Mouse (Mus musculus): Measurements from ENCODE around the gene Tomm40l. TPM values are rescaled to one million over a fixed set of nuclear protein-coding genes. Genes with fewer than 3 reads are reported as not detected.
"Not testable (repeated sequence)": the region's sequence is repeated elsewhere in the genome, so short reads cannot be mapped to it uniquely, and the experiment has no call there.

Gene Tomm40l
- polyA plus RNA-seq, 1 experiment from 2014 or later: 33.3 TPM

DNA sequence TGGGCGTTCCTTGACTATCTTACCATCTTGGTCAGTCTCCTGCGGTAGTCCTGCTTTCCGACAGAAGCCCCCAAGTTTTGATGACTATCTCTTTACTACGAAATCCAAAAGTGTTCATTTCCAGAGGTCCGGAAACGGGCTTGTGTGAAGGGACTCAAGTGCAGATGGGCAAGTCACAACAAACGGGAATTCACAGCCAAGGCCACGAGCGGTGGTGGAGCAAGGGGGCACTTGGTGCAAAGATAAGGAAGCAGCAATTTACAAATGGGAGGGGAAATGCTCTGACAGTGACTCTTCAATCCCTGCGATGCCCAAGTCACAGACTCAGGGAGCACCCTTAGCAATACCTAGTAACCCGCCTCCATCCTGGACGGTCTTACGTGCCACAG, 25.1 kb upstream of the Tomm40l start:
- peak overlapping the region; percentile 92 for H3K27ac ChIP-seq (replicated peaks)
- peaks cover 64% of the 10 kb centered on the region for H3K4me1 ChIP-seq
- H3K36me3 ChIP-seq (replicated peaks): peaks cover 31% of the 10 kb centered on the region
- WGBS: 12% methylated on average over 13 of the region's 13 CpGs
- peak overlapping the region; percentile 84 for H3K4me3 ChIP-seq
- no peaks in the 10 kb centered on the region for H3K27me3 ChIP-seq (replicated peaks; ENCODE audit: low read depth, poor library complexity, severe bottlenecking)
- H3K9me3 ChIP-seq: no peaks in the 10 kb centered on the region
- DNase-seq (ENCODE audit: low spot score): no peak

GRCm38 (mm10) chr1:171246709-171247452, 24.6 kb upstream of the Tomm40l start:
- Histone ChIP-seq H3K4me3 (peak overlapping the region; percentile 84), H3K4me1 (peaks cover 58% of the 10 kb centered on the region), H3K27me3 (replicated peaks; ENCODE audit: low read depth, poor library complexity, severe bottlenecking) (no peaks in the 10 kb centered on the region), H3K27ac (replicated peaks) (peak overlapping the region; percentile 92), H3K36me3 (replicated peaks) (peaks cover 36% of the 10 kb centered on the region), H3K9me3 (no peaks in the 10 kb centered on the region)
- peak; percentile 99 for DNase-seq (ENCODE audit: low spot score)
- under 1% methylated on average over 41 of the region's 41 CpGs for WGBS

DNA sequence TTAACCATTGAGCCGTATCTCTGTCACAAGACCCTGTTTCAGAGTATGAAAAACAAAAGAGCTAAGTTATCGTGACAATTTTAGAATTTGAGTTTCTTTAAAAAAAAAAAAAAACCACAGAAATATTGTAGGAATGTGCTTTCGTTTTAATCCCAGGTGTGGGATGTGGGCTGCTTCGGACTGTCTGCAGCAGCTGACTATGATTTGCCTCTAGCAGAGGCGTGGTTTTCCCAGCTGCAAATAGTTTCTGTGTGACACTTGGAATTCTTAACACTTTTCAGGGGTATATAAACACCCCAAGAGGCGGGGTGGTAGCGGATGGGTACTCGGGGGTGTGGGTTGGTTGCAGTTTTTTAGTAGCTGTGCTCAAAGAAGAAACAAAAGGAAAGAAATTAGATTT, 23.0 kb upstream of the Tomm40l start:
- 89% methylated on average over 8 of the region's 8 CpGs for WGBS
- H3K4me1 ChIP-seq: peaks cover 43% of the 10 kb centered on the region
- no peaks in the 10 kb centered on the region for H3K27me3 ChIP-seq (replicated peaks; ENCODE audit: low read depth, poor library complexity, severe bottlenecking)
- no peak overlapping the region for H3K27ac ChIP-seq (replicated peaks)
- H3K36me3 ChIP-seq (replicated peaks): peaks cover 52% of the 10 kb centered on the region
- no peak overlapping the region for H3K4me3 ChIP-seq
- no peaks in the 10 kb centered on the region for H3K9me3 ChIP-seq
- no peak for DNase-seq (ENCODE audit: low spot score)

DNA sequence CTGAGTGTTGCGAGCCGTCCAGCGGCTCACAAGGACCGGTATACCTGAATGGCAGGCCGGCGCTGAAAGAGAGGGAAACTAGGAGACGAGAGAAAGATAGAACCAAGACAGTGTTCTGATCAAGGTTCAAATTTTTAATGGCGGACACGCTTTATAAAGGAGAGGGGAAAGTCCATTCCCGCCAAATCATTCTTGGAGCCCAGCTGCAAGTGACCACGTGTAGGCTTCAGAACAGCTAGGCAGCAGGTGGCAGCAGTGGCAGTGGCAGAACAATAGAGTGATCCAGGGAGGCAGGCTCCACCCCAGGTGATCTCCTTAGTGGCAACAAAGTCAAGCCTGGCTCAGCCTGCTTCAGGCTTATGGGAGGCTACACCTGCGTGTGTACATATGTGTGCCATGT, 19.6 kb upstream of the Tomm40l start:
- not testable (repeated sequence) for H3K27me3 ChIP-seq (replicated peaks; ENCODE audit: low read depth, poor library complexity, severe bottlenecking); DNase-seq (ENCODE audit: low spot score); H3K27ac ChIP-seq (replicated peaks); H3K4me3 ChIP-seq; H3K9me3 ChIP-seq
- H3K36me3 ChIP-seq (replicated peaks): peaks cover 86% of the 10 kb centered on the region
- WGBS: 86% methylated on average over 12 of the region's 12 CpGs
- peaks cover 14% of the 10 kb centered on the region for H3K4me1 ChIP-seq

DNA sequence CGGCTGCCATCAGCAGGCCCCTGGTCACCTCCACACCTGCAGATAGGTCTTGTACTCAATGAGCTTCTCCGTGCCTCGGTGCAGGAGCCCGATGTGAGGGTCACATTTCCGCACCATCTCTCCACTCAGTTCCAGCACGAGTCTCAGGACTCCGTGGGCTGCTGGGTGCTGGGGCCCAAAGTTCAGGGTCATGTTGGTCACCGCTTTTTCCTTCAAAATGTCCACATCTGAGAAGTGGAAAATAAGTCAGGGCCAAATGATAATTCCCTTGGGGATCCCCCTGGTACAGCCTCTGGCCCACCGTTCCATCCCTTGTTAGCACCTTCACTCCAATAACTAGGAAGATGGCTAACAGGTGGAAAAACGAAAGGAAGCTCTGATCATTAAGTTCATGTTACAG, 18.6 kb upstream of the Tomm40l start:
- 89% methylated on average over 10 of the region's 10 CpGs for WGBS
- no peaks in the 10 kb centered on the region for H3K9me3 ChIP-seq
- H3K36me3 ChIP-seq (replicated peaks): peaks cover 96% of the 10 kb centered on the region
- no peak overlapping the region for H3K27ac ChIP-seq (replicated peaks)
- no peaks in the 10 kb centered on the region for H3K27me3 ChIP-seq (replicated peaks; ENCODE audit: low read depth, poor library complexity, severe bottlenecking)
- no peak overlapping the region for H3K4me3 ChIP-seq
- DNase-seq (ENCODE audit: low spot score): no peak
- peaks cover 9% of the 10 kb centered on the region for H3K4me1 ChIP-seq

- Histone ChIP-seq H3K27me3 (replicated peaks; ENCODE audit: low read depth, poor library complexity, severe bottlenecking) (no peaks in the 10 kb centered on the region), H3K27ac (replicated peaks) (no peak overlapping the region), H3K4me3 (no peak overlapping the region), H3K9me3 (no peaks in the 10 kb centered on the region), H3K4me1 (0 out of 2 replicates have a peak, but pooled peaks cover 2% of the 10 kb centered on the region), H3K36me3 (replicated peaks) (peaks cover 97% of the 10 kb centered on the region)
- WGBS: 79% methylated on average over 15 of the region's 15 CpGs
- no peak for DNase-seq (ENCODE audit: low spot score)
Observed at GRCm38 (mm10) chr1:171239992-171240744, 17.9 kb upstream of the Tomm40l start.

- no peak overlapping the region for H3K4me3 ChIP-seq
- WGBS: 74% methylated on average over 14 of the region's 14 CpGs
- no peaks in the 10 kb centered on the region for H3K27me3 ChIP-seq (replicated peaks; ENCODE audit: low read depth, poor library complexity, severe bottlenecking)
- peaks cover 4% of the 10 kb centered on the region; the same call in 1 of the 2 replicates for H3K4me1 ChIP-seq
- H3K27ac ChIP-seq (replicated peaks): no peak overlapping the region
- H3K9me3 ChIP-seq: no peaks in the 10 kb centered on the region
- peaks cover 100% of the 10 kb centered on the region for H3K36me3 ChIP-seq (replicated peaks)
- peak; percentile 72 for DNase-seq (ENCODE audit: low spot score)
Observed at GRCm38 (mm10) chr1:171238463-171238862, 16.1 kb upstream of the Tomm40l start.

DNA sequence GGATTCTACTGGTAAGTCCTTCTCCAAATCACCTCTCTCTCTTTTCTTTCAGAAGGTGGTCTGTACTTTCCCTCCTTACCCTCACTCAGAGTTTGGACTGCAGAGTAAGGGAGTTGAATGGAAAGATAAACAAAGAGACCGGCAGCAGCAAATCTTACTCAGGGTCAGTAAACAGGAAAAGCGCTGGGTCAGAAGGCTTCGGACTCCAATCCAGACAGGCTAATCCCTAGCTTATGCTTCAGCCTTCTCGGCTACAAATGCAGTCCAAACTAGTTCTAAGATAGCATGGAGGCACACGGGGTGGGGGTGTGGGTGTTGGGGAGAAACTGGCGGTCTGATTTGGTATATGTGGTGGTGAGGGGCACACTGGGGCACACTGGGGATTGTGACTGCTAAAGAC, 15.1 kb upstream of the Tomm40l start:
- Histone ChIP-seq H3K27ac (replicated peaks) (no peak overlapping the region), H3K27me3 (replicated peaks; ENCODE audit: low read depth, poor library complexity, severe bottlenecking) (no peaks in the 10 kb centered on the region), H3K4me3 (no peak overlapping the region), H3K9me3 (no peaks in the 10 kb centered on the region), H3K36me3 (replicated peaks) (peaks cover 94% of the 10 kb centered on the region), H3K4me1 (peaks cover 7% of the 10 kb centered on the region; the same call in 1 of the 2 replicates)
- 84% methylated on average over 6 of the region's 6 CpGs for WGBS
- DNase-seq (ENCODE audit: low spot score): no peak

DNA sequence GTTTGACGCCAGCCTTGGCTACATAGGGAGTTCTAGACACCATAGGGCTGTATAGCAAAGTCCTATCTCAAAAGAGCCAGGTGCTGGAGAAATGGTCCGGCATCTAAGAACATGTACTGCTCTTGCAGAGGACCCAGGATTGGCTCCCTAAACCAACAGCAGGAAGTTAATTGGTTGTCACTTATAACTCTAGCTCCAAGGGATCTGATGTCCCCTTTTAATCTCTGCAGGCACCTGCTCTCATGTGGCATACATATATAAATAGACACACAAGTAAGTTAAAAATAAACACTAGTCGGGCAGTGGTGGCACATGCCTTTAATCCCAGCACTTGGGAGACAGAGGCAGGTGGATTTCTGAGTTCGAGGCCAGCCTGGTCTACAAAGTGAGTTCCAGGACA, 13.5 kb upstream of the Tomm40l start:
- Histone ChIP-seq H3K27ac (replicated peaks) (no peak overlapping the region), H3K4me1 (peaks cover 17% of the 10 kb centered on the region), H3K36me3 (replicated peaks) (peaks cover 77% of the 10 kb centered on the region), H3K27me3 (replicated peaks; ENCODE audit: low read depth, poor library complexity, severe bottlenecking) (no peaks in the 10 kb centered on the region), H3K4me3 (no peak overlapping the region), H3K9me3 (no peaks in the 10 kb centered on the region)
- no peak for DNase-seq (ENCODE audit: low spot score)
- WGBS: 91% methylated on average over 4 of the region's 4 CpGs

DNA sequence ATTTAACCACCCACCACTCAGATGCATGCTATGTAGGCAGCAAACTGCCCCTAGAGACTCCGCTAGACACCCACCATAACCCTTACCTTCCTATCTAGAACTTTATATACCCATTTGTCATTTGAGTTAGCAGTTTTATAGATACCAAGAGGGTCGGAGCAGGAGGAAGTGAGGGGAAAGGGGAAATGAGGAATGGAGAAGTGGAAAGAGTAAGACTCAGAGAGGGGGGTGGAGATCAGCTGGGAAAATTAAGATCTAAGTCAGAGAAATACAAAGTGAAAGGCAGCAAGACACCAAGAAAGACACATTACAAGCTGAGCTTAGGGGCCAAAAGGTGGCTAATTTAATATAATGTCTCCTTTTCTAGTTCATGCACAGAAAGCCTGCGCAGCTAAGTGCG, 12.2 kb upstream of the Tomm40l start:
- Histone ChIP-seq H3K4me1 (peaks cover 28% of the 10 kb centered on the region), H3K9me3 (no peaks in the 10 kb centered on the region), H3K27me3 (replicated peaks; ENCODE audit: low read depth, poor library complexity, severe bottlenecking) (no peaks in the 10 kb centered on the region), H3K27ac (replicated peaks) (no peak overlapping the region), H3K36me3 (replicated peaks) (peaks cover 65% of the 10 kb centered on the region), H3K4me3 (no peak overlapping the region)
- no peak for DNase-seq (ENCODE audit: low spot score)
- 92% methylated on average over 4 of the region's 4 CpGs for WGBS

DNA sequence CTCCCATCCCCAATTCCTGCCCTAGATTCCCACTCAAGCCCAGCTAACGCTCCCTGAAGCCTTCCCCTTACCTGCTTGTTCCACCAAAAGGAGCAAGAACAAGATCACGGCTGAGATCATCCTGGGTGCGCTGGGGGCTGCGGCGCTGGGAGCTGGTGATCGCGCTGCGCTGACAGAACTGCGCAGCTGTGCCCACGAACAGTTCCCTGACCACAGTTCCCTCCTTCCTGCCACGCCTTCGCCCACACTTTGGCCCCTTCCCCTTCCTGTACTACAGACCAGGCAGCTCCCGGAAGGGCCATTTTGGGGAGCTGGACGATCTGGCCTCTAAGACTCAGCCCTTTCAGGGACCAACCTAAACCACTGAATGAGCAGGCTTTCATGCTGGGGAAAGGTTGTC, 11.8 kb upstream of the Tomm40l start, which contains the start of gene Fcer1g:
Fcer1g (minus strand) TSS at position 240 of the 400 bp plus-strand sequence.
- no peak within 1 kb of the TSS for H3K4me3 ChIP-seq
- DNase-seq (ENCODE audit: low spot score): no peak
- H3K9me3 ChIP-seq: no peaks in the 10 kb centered on the region
- H3K27ac ChIP-seq (replicated peaks): no peak within 1 kb of the TSS
- peaks cover 60% of the 10 kb centered on the region for H3K36me3 ChIP-seq (replicated peaks)
- 91% methylated on average over 14 of the region's 14 CpGs for WGBS
- H3K4me1 ChIP-seq: peaks cover 32% of the 10 kb centered on the region
- H3K27me3 ChIP-seq (replicated peaks; ENCODE audit: low read depth, poor library complexity, severe bottlenecking): no peaks in the 10 kb centered on the region

DNA sequence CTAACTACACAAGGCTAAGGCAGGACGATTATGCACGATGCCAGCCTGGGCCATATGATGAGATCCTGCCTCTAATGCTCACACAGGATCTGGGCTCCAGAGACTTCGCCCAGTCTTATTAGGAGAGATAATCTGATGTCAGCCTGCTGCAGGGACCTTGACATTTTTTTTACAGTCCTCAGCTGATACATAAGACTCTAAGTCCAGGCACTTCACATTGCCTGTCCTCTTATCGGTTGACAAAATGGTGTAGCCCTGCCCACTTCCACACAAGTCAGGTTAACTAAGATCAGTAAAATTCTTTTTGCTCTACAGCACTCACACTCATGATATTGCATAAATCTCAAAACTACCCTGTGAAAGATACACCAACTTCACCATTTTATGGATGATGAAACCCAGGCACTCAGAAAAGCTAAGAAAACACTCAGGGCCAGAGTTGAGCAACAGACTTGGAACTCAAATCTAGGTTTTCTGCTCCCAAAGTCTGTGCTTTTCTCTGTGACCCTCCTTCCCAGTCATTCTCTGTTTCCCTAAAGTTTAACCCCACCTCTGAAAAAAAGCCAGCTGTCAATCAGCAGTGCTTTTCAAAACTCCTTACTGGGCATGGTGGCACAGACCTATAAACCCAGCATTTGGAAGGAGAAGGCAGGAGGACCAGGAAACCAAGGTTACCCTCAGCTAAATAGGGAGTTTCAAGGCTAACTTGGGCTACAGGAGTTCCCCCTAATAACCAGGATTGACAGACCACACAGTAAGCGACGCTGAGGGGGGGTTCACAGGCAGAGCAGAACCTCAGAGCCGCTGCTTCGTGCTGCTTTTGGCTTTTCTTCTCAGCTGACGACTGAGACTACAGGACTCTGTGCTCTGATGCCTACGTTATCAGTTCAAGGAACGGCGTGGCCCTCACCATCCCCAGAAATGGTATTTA, 10.8 kb upstream of the Tomm40l start:
- WGBS: 86% methylated on average over 12 of the region's 12 CpGs
- no peak for DNase-seq (ENCODE audit: low spot score)
- no peak overlapping the region for H3K4me3 ChIP-seq
- H3K4me1 ChIP-seq: peaks cover 36% of the 10 kb centered on the region
- no peak overlapping the region for H3K27ac ChIP-seq (replicated peaks)
- H3K9me3 ChIP-seq: no peaks in the 10 kb centered on the region
- peaks cover 50% of the 10 kb centered on the region for H3K36me3 ChIP-seq (replicated peaks)
- H3K27me3 ChIP-seq (replicated peaks; ENCODE audit: low read depth, poor library complexity, severe bottlenecking): no peaks in the 10 kb centered on the region

Measured in embryonic facial prominence, embryonic 10.5 days (tissue).